Mouse (Mus musculus) CD4-positive, CD25-positive, alpha-beta regulatory T cell, adult 2 months (primary cell): ENCODE results near the gene Abcg2.

Source experiments
- DNase-seq: peaks from one replicate; pipeline ENCODE4 v3.0.0-alpha.2; 2012; ENCODE audit warnings: low read depth, low spot score

Gene Abcg2

GRCm38 (mm10) chr6:58638566-58638965, 54.2 kb downstream of the Abcg2 start:
- no peak for DNase-seq

- no peak for DNase-seq
Observed at GRCm38 (mm10) chr6:58639391-58639790, 55.1 kb downstream of the Abcg2 start.

GRCm38 (mm10) chr6:58640333-58641018, 56.2 kb downstream of the Abcg2 start:
- peak; percentile 81 for DNase-seq

- DNase-seq, result no peak
Observed at GRCm38 (mm10) chr6:58641056-58641799, 56.9 kb downstream of the Abcg2 start.

- no peak for DNase-seq
Observed at GRCm38 (mm10) chr6:58642191-58642590, 57.9 kb downstream of the Abcg2 start.

GRCm38 (mm10) chr6:58644586-58644985, 60.3 kb downstream of the Abcg2 start:
- no peak for DNase-seq

GRCm38 (mm10) chr6:58648100-58648749, 63.9 kb downstream of the Abcg2 start:
- no peak for DNase-seq

GRCm38 (mm10) chr6:58650136-58650535, 65.8 kb downstream of the Abcg2 start:
- no peak for DNase-seq

- DNase-seq, result no peak
Observed at GRCm38 (mm10) chr6:58651038-58651437, 66.7 kb downstream of the Abcg2 start.

- no peak for DNase-seq
Observed at GRCm38 (mm10) chr6:58660951-58661575, 76.7 kb downstream of the Abcg2 start.

GRCm38 (mm10) chr6:58677802-58678201, 93.5 kb downstream of the Abcg2 start:
- DNase-seq, result no peak

GRCm38 (mm10) chr6:58678530-58678929, 94.2 kb downstream of the Abcg2 start:
- DNase-seq, result no peak

GRCm38 (mm10) chr6:58691584-58691983, 107.3 kb downstream of the Abcg2 start:
- DNase-seq, result no peak

GRCm38 (mm10) chr6:58694257-58694656, 109.9 kb downstream of the Abcg2 start:
- DNase-seq, result no peak

- DNase-seq, result no peak
Observed at GRCm38 (mm10) chr6:58694765-58695164, 110.4 kb downstream of the Abcg2 start.

GRCm38 (mm10) chr6:58710369-58710768, 126.0 kb downstream of the Abcg2 start:
- DNase-seq, result no peak

GRCm38 (mm10) chr6:58711909-58712308, 127.6 kb downstream of the Abcg2 start:
- no peak for DNase-seq

GRCm38 (mm10) chr6:58733851-58734250, 149.5 kb downstream of the Abcg2 start:
- DNase-seq, result no peak

- no peak for DNase-seq
Observed at GRCm38 (mm10) chr6:58735090-58735489, 150.8 kb downstream of the Abcg2 start.
